Mouse (Mus musculus) CH12.LX (cell line): ENCODE results near the gene Ppp1r18. TPM values are rescaled to one million over a fixed set of nuclear protein-coding genes. Genes with fewer than 3 reads are reported as not detected.
A peak's percentile ranks its signal among the peaks of the same experiment; 100 is the strongest.

Experiments
- DNase-seq: peaks from one replicate; pipeline ENCODE4 v3.0.0-alpha.2; 2013; ENCODE audit errors: extremely low read depth
- H3K27ac ChIP-seq: 2 replicates; pipeline ENCODE4 v1.5.1; 2012; ENCODE audit warnings: low read depth, mild to moderate bottlenecking, control low read depth, moderate library complexity; ENCODE audit not compliant: insufficient read depth
- H3K27me3 ChIP-seq: replicated peaks from 2 replicates; pipeline ENCODE3; 2012; ENCODE audit warnings: inconsistent platforms
- H3K36me3 ChIP-seq, 2 experiments: replicated peaks in 1 of 2; 2 replicates each; pipeline versions ENCODE3 to v1.6.1; 2012; ENCODE audit warnings: inconsistent platforms in 1 of 2, low read length in 1 of 2, mild to moderate bottlenecking in 1 of 2, mixed read lengths in 1 of 2, moderate library complexity in 1 of 2; ENCODE audit not compliant: control insufficient read depth in 1 of 2, insufficient read depth in 1 of 2
- H3K4me1 ChIP-seq, 2 experiments: 2 replicates each; pipeline ENCODE4 v1.6.1; 2012; ENCODE audit warnings: inconsistent platforms in 1 of 2, moderate library complexity in 1 of 2; ENCODE audit not compliant: insufficient read depth in 2 of 2, control insufficient read depth in 1 of 2
- H3K4me2 ChIP-seq: 2 replicates; pipeline ENCODE4 v1.6.1; 2012; ENCODE audit warnings: low read depth, mild to moderate bottlenecking, control low read depth; ENCODE audit not compliant: poor library complexity, insufficient read depth, severe bottlenecking
- H3K4me3 ChIP-seq, 3 experiments: fragments of 150-350 bp in 1 of 3; sonication (generic) in 1 of 3; replicated peaks in 1 of 3; 2 replicates each; pipeline versions ENCODE3 to v1.5.1; 2011 to 2012; ENCODE audit warnings: low read depth in 2 of 3, low read length in 2 of 3, mild to moderate bottlenecking in 2 of 3, moderate library complexity in 2 of 3, control low read depth in 1 of 3, improper control_type of control experiment in 1 of 3, inconsistent platforms in 1 of 3, mixed read lengths in 1 of 3; ENCODE audit not compliant: poor library complexity in 1 of 3
- H3K79me2 ChIP-seq: replicated peaks from 2 replicates; pipeline ENCODE4 v1.6.1; 2012; ENCODE audit warnings: mild to moderate bottlenecking, moderate library complexity; ENCODE audit not compliant: control insufficient read depth, poor library complexity, insufficient read depth, severe bottlenecking; ENCODE audit errors: extremely low read depth
- H3K9ac ChIP-seq: 2 replicates; pipeline ENCODE4 v1.6.1; 2012; ENCODE audit warnings: low read depth, mild to moderate bottlenecking, control low read depth, moderate library complexity; ENCODE audit not compliant: insufficient read depth
- H3K9me3 ChIP-seq: replicated peaks from 2 replicates; pipeline ENCODE3; 2012; ENCODE audit warnings: low read length, inconsistent platforms, mixed read lengths
- CHD2 ChIP-seq: IDR thresholded peaks from 2 replicates; pipeline ENCODE4 v1.6.1; 2011; ENCODE audit warnings: low read length, improper control_type of control experiment
- CTCF ChIP-seq, 2 experiments: IDR thresholded peaks in 1 of 2; conservative IDR thresholded peaks in 1 of 2; 2 replicates each; pipeline ENCODE4 v1.5.1; 2011 to 2012; ENCODE audit warnings: low read depth in 2 of 2, low read length in 2 of 2, improper control_type of control experiment in 1 of 2, inconsistent platforms in 1 of 2, mild to moderate bottlenecking in 1 of 2, moderate library complexity in 1 of 2
- EP300 ChIP-seq: IDR thresholded peaks from 2 replicates; pipeline ENCODE4 v1.6.1; 2011; ENCODE audit warnings: low read length, improper control_type of control experiment
- ETS1 ChIP-seq: conservative IDR thresholded peaks from 2 replicates; pipeline ENCODE4 v1.6.1; 2012; ENCODE audit warnings: low read depth, mild to moderate bottlenecking, inconsistent platforms, low read length, improper control_type of control experiment, moderate library complexity
- GABPA ChIP-seq: IDR thresholded peaks from 2 replicates; pipeline ENCODE4 v1.6.1; 2012; ENCODE audit warnings: low read depth, low read length, improper control_type of control experiment, inconsistent platforms; ENCODE audit not compliant: insufficient replicate concordance
- HCFC1 ChIP-seq: IDR thresholded peaks from 2 replicates; pipeline ENCODE4 v1.6.1; 2012; ENCODE audit warnings: low read depth, mild to moderate bottlenecking, inconsistent platforms, low read length, improper control_type of control experiment
- IRF4 ChIP-seq: IDR thresholded peaks from 2 replicates; pipeline ENCODE4 v1.6.1; 2014; ENCODE audit warnings: low read depth, mild to moderate bottlenecking, inconsistent platforms, low read length, improper control_type of control experiment
- JUN ChIP-seq: IDR thresholded peaks from 2 replicates; pipeline ENCODE4 v1.6.1; 2011; ENCODE audit warnings: low read depth, mild to moderate bottlenecking, low read length, improper control_type of control experiment, moderate library complexity; ENCODE audit not compliant: insufficient read depth
- JUND ChIP-seq: conservative IDR thresholded peaks from 2 replicates; pipeline ENCODE4 v1.6.1; 2011; ENCODE audit warnings: low read depth, low read length, improper control_type of control experiment
- MAX ChIP-seq: IDR thresholded peaks from 2 replicates; pipeline ENCODE4 v1.6.1; 2011; ENCODE audit warnings: low read length, improper control_type of control experiment
- MAZ ChIP-seq: IDR thresholded peaks from 2 replicates; pipeline ENCODE4 v1.6.1; 2012; ENCODE audit warnings: low read depth, mild to moderate bottlenecking, inconsistent platforms, low read length, improper control_type of control experiment, moderate library complexity
- MXI1 ChIP-seq: IDR thresholded peaks from 2 replicates; pipeline ENCODE4 v1.6.1; 2011; ENCODE audit warnings: mild to moderate bottlenecking, low read depth, low read length, improper control_type of control experiment
- NELFE ChIP-seq: IDR thresholded peaks from 2 replicates; pipeline ENCODE4 v1.6.1; 2011; ENCODE audit warnings: low read depth, low read length, improper control_type of control experiment
- NRF1 ChIP-seq: IDR thresholded peaks from 2 replicates; pipeline ENCODE4 v1.6.1; 2014; ENCODE audit warnings: low read depth, mild to moderate bottlenecking, inconsistent platforms, low read length, improper control_type of control experiment, moderate library complexity
- POLR2AphosphoS2 ChIP-seq: IDR thresholded peaks from 2 replicates; pipeline ENCODE4 v1.6.1; 2011; ENCODE audit warnings: low read depth, low read length, improper control_type of control experiment
- RAD21 ChIP-seq: IDR thresholded peaks from 2 replicates; pipeline ENCODE4 v1.6.1; 2011; ENCODE audit warnings: low read depth, mild to moderate bottlenecking, low read length, improper control_type of control experiment, moderate library complexity
- SIN3A ChIP-seq: IDR thresholded peaks from 2 replicates; pipeline ENCODE4 v1.6.1; 2012; ENCODE audit warnings: low read length, improper control_type of control experiment, inconsistent platforms
- SMC3 ChIP-seq: IDR thresholded peaks from 2 replicates; pipeline ENCODE4 v1.6.1; 2011; ENCODE audit warnings: low read depth, low read length, improper control_type of control experiment
- TBP ChIP-seq: conservative IDR thresholded peaks from 2 replicates; pipeline ENCODE4 v1.6.1; 2011; ENCODE audit warnings: low read depth, low read length, improper control_type of control experiment
- TCF12 ChIP-seq: IDR thresholded peaks from 2 replicates; pipeline ENCODE4 v1.6.1; 2014; ENCODE audit warnings: low read depth, mild to moderate bottlenecking, inconsistent platforms, low read length, improper control_type of control experiment
- USF1 ChIP-seq: IDR thresholded peaks from 2 replicates; pipeline ENCODE4 v1.6.1; 2014; ENCODE audit warnings: low read depth, mild to moderate bottlenecking, inconsistent platforms, low read length, improper control_type of control experiment
- USF2 ChIP-seq: conservative IDR thresholded peaks from 2 replicates; pipeline ENCODE4 v1.6.1; 2011; ENCODE audit warnings: low read depth, low read length, improper control_type of control experiment
- ZC3H11A ChIP-seq: IDR thresholded peaks from 2 replicates; pipeline ENCODE4 v1.6.1; 2012; ENCODE audit warnings: low read depth, mild to moderate bottlenecking, inconsistent platforms, low read length, improper control_type of control experiment
- ZKSCAN1 ChIP-seq: IDR thresholded peaks from 2 replicates; pipeline ENCODE4 v1.6.1; 2012; ENCODE audit warnings: low read depth, inconsistent platforms, low read length, improper control_type of control experiment, borderline replicate concordance
- ZMIZ1 ChIP-seq: IDR thresholded peaks from 2 replicates; pipeline ENCODE4 v1.6.1; 2012; ENCODE audit warnings: low read depth, mild to moderate bottlenecking, inconsistent platforms, low read length, improper control_type of control experiment
- dilution Hi-C: fragments of 300-500 bp; cut with MboI; formaldehyde crosslinking; loops from 2 replicates; pipeline ENCODE4 v1.14.3; 2020; ENCODE audit warnings: low sequenced_read_pairs; ENCODE audit not compliant: extremely low pct_unique_long_range_greater_than_20kb, extremely low pct_ligation_motif_present
- in situ Hi-C: fragments of 300-500 bp; cut with MboI; formaldehyde crosslinking; loops from 3 replicates; pipeline ENCODE4 v1.14.3; 2019; ENCODE audit warnings: low sequenced_read_pairs, low pct_ligation_motif_present, low pct_unique_long_range_greater_than_20kb, mixed read lengths
- polyA plus RNA-seq: library from polyadenylated mRNA; unstranded; fragments of >175 nt; gene quantifications from 2 replicates; pipeline ENCODE4 v1.2.1, GENCODE M21; 2012; ENCODE audit warnings: low read depth; ENCODE audit not compliant: insufficient read length
- total RNA-seq, 2 experiments: library from RNA; depleted of rRNA; stranded (reverse); fragments of 300-350 nt in 1 of 2; fragments of >200 nt in 1 of 2; gene quantifications; 2 replicates each; pipeline ENCODE4 v1.2.3; 2012 to 2014

Ppp1r18 gene
- total and polyA plus RNA-seq, 3 experiments: 8.5 to 50.1 (median 21.4) TPM

DNA sequence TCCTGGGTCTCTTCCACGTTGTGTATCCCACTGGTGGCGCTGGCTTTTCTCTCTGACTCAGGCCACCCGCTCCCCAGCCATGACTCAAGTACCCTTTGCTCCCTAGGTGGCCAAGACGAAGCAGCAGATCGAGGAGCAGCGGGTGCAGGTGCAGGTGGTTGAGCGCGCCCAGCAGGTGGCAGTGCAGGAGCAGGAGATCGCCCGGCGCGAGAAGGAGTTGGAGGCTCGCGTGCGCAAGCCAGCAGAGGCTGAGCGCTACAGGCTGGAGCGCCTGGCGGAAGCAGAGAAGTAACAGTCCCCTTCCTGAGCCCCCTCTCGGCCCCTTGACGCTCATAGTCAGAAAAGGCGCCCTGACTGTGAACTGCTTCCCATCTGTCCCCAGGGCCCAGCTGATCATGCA is 35.7 kb upstream of the Ppp1r18 start:
- Histone ChIP-seq H3K4me3 (no peak overlapping the region), H3K36me3 (peaks cover 48 to 92% of the 10 kb centered on the region in 2 experiments), H3K9ac (no peak overlapping the region), H3K79me2 (peaks cover 5% of the 10 kb centered on the region), H3K27me3 (no peaks in the 10 kb centered on the region), H3K4me2 (no peak overlapping the region), H3K27ac (no peak overlapping the region), H3K9me3 (peaks cover 7% of the 10 kb centered on the region), H3K4me1 (peaks cover 0 to 11% of the 10 kb centered on the region in 2 experiments; a peak in 2 of 4 replicates)
- DNase-seq: no peak
- TF ChIP-seq SIN3A: no peak
- TF ChIP-seq ETS1: no peak
- no peak for TF ChIP-seq NELFE
- TF ChIP-seq HCFC1: no peak
- peak; percentile 41 for TF ChIP-seq NRF1
- TF ChIP-seq USF1: no peak
- TF ChIP-seq USF2: no peak
- TF ChIP-seq TBP: no peak
- TF ChIP-seq ZMIZ1: no peak
- no peak for TF ChIP-seq ZKSCAN1
- TF ChIP-seq GABPA: no peak
- no peak for TF ChIP-seq ZC3H11A
- TF ChIP-seq EP300: no peak
- no peak for TF ChIP-seq MXI1
- no peak for TF ChIP-seq POLR2AphosphoS2
- TF ChIP-seq JUND: no peak
- no peak for TF ChIP-seq MAZ
- TF ChIP-seq TCF12: no peak
- peak; percentile 41 for TF ChIP-seq RAD21
- TF ChIP-seq SMC3: peak; percentile 49
- TF ChIP-seq IRF4: no peak
- TF ChIP-seq MAX: no peak
- no peak for TF ChIP-seq JUN
- peak in 1 of 2 experiments; percentile 65; a peak in 2 of 4 replicates for TF ChIP-seq CTCF (conservative IDR thresholded peaks at IDR 0.05 in 1 of 2, IDR thresholded peaks at IDR 0.05 in 1 of 2; ENCODE audit: low read depth in 2 of 2, low read length in 2 of 2)
- TF ChIP-seq CHD2: no peak
- dilution Hi-C loops (no loop called here), in situ Hi-C loops (loop anchor here (5.0 kb wide), 1 partner anchor 87 kb away; no protein-coding TSS in a partner anchor)
